7 mouse cellular contexts compared by ENCODE assay signal in the genomic region with DNA sequence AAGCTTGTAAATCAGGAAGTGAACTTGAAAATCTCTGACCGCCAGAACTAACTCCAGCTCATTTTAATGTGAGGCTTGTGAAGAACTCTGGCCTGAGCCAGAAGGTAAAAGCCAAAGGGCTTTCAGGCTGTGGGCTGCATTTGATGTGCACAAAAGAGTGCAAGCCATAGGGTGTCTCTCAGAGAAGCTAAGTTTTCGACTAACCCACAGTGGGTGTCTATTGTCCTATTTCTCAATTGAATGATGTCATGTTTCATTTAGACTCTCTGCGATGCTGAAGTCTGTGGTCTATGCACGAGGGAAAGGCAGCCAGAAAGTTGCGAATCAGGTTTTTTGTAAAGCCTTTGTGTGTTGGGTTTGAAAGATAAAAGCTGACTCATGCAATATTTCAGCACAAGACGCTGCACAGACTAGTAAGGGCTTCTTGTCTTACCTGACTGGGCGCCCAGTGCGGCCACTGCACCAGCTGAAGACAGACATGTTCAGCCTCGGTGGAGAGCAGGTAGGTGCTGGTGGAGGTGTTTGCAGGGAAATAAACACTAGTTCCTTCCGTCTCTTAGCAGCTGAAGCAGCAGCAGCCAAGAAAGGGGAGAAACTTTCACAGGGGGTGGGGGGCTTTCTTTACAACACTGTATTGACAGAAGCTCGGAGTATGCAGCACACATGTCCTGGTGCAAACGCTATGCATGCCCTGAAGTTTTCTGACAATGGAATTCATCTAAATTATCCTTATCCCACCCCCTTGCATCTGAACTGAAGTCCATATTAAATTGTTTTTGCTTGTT.
A peak's percentile ranks its signal among the peaks of the same experiment; 100 is the strongest.
DNase-seq lines count a peak whose midpoint lies in the region; ATAC-seq lines count a peak whose summit lies in the region.

No protein-coding gene starts in this region.

- no peaks in the 10 kb centered on the region for H3K9me3 ChIP-seq in forebrain, embryonic 15.5 days
- no peaks in the 10 kb centered on the region; the same call in 1 of the 2 replicates for H3K9me3 ChIP-seq in heart, embryonic 11.5 days (replicated peaks; ENCODE audit: control insufficient read depth, low read length)

- H3K4me3 ChIP-seq in forebrain, embryonic 15.5 days, result peak overlapping the region; percentile 19
- no peak overlapping the region for H3K4me3 ChIP-seq in heart, embryonic 11.5 days (ENCODE audit: low read depth, low read length)

- no peaks in the 10 kb centered on the region for H3K27me3 ChIP-seq in forebrain, embryonic 15.5 days
- no peaks in the 10 kb centered on the region for H3K27me3 ChIP-seq in heart, embryonic 11.5 days (ENCODE audit: control insufficient read depth, insufficient read depth, low read length)

- H3K9ac ChIP-seq in forebrain, embryonic 15.5 days (replicated peaks), result no peak overlapping the region
- H3K9ac ChIP-seq in heart, embryonic 11.5 days (ENCODE audit: low read depth, low read length), result no peak overlapping the region

- peaks cover 18% of the 10 kb centered on the region for H3K4me1 ChIP-seq in forebrain, embryonic 15.5 days
- no peaks in the 10 kb centered on the region for H3K4me1 ChIP-seq in heart, embryonic 11.5 days (ENCODE audit: control insufficient read depth, insufficient read depth, low read length)

- no peak overlapping the region; the same call in 1 of the 2 replicates for H3K27ac ChIP-seq in forebrain, embryonic 15.5 days (replicated peaks)
- no peak overlapping the region for H3K27ac ChIP-seq in heart, embryonic 11.5 days (ENCODE audit: low read depth, low read length)

- peak overlapping the region; percentile 37 for H3K4me2 ChIP-seq in forebrain, embryonic 15.5 days (replicated peaks)
- no peak overlapping the region for H3K4me2 ChIP-seq in heart, embryonic 11.5 days

- WGBS in forebrain, embryonic 15.5 days, result 2% methylated on average over 12 of the region's 12 CpGs
- whole genome bisulfite sequencing in heart, embryonic 11.5 days (ENCODE audit: insufficient replicate concordance), result 43% methylated on average over 12 of the region's 12 CpGs

- peak; percentile 79 for ATAC-seq in forebrain, embryonic 15.5 days (replicated peaks)
- no peak for ATAC-seq in heart, embryonic 11.5 days (replicated peaks; ENCODE audit: insufficient number of reproducible peaks, low FRiP score, low TSS enrichment)
- ATAC-seq in frontal cortex, adult (ENCODE audit: low TSS enrichment), result no peak

- peak; percentile 40 for DNase-seq in urinary bladder, adult 2 months (ENCODE audit: low spot score)
- no peak for DNase-seq in urinary bladder, postnatal 4 days (ENCODE audit: low spot score in 2 of 2)
- DNase-seq in mesoderm, embryonic 11.5 days (ENCODE audit: low read depth, low spot score), result peak; percentile 58
- no peak for DNase-seq in yolk sac, embryonic 10.5 days (ENCODE audit: low spot score)

- H3K36me3 ChIP-seq in forebrain, embryonic 15.5 days, result no peaks in the 10 kb centered on the region
- H3K36me3 ChIP-seq in heart, embryonic 11.5 days (ENCODE audit: control insufficient read depth, insufficient read depth, low read length), result no peaks in the 10 kb centered on the region

Comparison
In these comparisons a context has a peak if more than half of its experiments do, and no peak if none do; other contexts are left out.
1. DNase-seq: peak in urinary bladder, adult 2 months (single experiment) and mesoderm, embryonic 11.5 days (single experiment); none in urinary bladder, postnatal 4 days (0 of 2) and yolk sac, embryonic 10.5 days (single experiment).